Mouse (Mus musculus): ENCODE measurements around the gene Adss. TPM values are rescaled to one million over a fixed set of nuclear protein-coding genes. Genes with fewer than 3 reads are reported as not detected.

Adss gene
- polyA plus RNA-seq, 1 experiment from 2014 or later: 23.3 TPM

DNA sequence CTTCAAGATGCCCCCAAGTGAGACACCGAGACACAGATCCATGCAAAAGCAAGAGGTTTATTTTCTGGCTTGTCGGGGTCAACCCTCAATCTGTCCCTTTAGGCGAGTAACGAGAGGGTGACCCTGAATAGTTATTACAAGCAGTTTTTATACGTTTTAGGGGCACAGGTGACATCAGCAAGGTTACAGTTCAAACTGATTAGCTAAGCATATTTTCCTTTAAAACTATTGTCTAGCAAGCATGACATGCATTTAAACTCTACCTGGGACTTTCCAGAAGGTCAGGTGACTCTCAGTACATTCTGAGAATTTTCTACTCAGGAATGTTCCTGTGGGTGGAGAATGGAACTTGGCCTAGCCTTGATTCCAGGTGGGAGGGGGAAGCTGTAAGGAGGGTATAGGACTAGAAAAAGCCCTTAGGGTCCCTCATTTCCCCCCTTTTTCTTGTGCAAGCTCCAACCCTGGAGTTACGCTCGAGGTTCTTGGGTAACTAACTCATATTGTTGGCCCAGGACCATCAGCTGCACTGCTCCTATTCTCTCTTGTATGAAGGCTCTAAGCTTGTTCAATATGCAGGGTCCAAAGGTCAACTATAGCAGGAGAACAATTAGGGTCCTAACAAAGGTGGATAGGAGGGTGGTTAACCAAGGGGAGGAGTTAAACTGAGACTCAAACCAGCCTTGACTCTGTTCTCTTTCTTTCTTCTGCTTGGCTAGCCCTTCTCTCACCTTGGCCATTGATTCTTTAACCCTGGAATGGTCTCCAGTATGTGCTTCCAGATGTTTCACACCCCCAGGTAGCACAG is 51.6 kb downstream of the Adss start:
- ATAC-seq (ENCODE audit: insufficient number of reproducible peaks, insufficient read depth, low FRiP score, low read depth): no peak
- 80% methylated on average over 7 of the region's 7 CpGs for WGBS
- Histone ChIP-seq H3K9ac (ENCODE audit: low read length) (no peak overlapping the region), H3K27ac (replicated peaks in 1 of 2; ENCODE audit: control insufficient read depth in 1 of 2, insufficient read depth in 1 of 2, low read depth in 2 of 2, low read length in 2 of 2) (no peak overlapping the region), H3K9me3 (ENCODE audit: control insufficient read depth, low read length) (peaks cover 9% of the 10 kb centered on the region), H3K4me1 (ENCODE audit: control insufficient read depth in 2 of 2, insufficient read depth in 2 of 2, low read length in 2 of 2) (no peaks in the 10 kb centered on the region), H3K4me3 (ENCODE audit: control insufficient read depth in 1 of 2, insufficient read depth in 1 of 2, low read depth in 1 of 2, low read length in 2 of 2) (no peak overlapping the region), H3K4me2 (ENCODE audit: low read length) (no peak overlapping the region), H3K36me3 (ENCODE audit: control insufficient read depth, insufficient read depth, low read length) (no peaks in the 10 kb centered on the region), H3K27me3 (ENCODE audit: control insufficient read depth, insufficient read depth, low read length) (no peaks in the 10 kb centered on the region)

DNA sequence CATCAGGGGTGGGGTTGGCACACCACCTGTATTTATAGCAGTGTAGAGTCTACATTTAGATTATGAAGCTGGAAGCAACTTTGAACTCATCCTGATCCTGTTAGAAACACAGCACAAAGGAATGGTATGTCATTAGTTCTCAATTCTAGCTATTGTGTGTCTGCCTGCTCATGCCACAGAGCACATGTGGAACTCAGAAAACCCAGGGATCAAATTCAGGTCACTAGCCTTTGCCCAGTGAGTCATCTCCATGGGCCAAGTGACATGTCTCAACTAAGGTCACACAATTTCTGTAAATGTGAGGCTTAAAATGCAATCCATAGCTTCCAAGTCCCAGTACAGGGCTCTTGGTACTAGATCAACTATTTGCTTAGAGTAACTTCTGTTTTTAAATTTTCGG is 54.2 kb downstream of the Adss start:
- no peak overlapping the region for H3K9ac ChIP-seq (ENCODE audit: low read length)
- H3K4me2 ChIP-seq (ENCODE audit: low read length): no peak overlapping the region
- H3K36me3 ChIP-seq (ENCODE audit: control insufficient read depth, insufficient read depth, low read length): no peaks in the 10 kb centered on the region
- no peaks in the 10 kb centered on the region for H3K4me1 ChIP-seq (ENCODE audit: control insufficient read depth in 2 of 2, insufficient read depth in 2 of 2, low read length in 2 of 2)
- 73% methylated on average over 1 of the region's 1 CpGs for WGBS
- H3K27me3 ChIP-seq (ENCODE audit: control insufficient read depth, insufficient read depth, low read length): no peaks in the 10 kb centered on the region
- H3K27ac ChIP-seq (replicated peaks in 1 of 2; ENCODE audit: control insufficient read depth in 1 of 2, insufficient read depth in 1 of 2, low read depth in 2 of 2, low read length in 2 of 2): no peak overlapping the region
- no peaks in the 10 kb centered on the region for H3K9me3 ChIP-seq (ENCODE audit: control insufficient read depth, low read length)
- ATAC-seq (ENCODE audit: insufficient number of reproducible peaks, insufficient read depth, low FRiP score, low read depth): no peak
- no peak overlapping the region for H3K4me3 ChIP-seq (ENCODE audit: control insufficient read depth in 1 of 2, insufficient read depth in 1 of 2, low read depth in 1 of 2, low read length in 2 of 2)

DNA sequence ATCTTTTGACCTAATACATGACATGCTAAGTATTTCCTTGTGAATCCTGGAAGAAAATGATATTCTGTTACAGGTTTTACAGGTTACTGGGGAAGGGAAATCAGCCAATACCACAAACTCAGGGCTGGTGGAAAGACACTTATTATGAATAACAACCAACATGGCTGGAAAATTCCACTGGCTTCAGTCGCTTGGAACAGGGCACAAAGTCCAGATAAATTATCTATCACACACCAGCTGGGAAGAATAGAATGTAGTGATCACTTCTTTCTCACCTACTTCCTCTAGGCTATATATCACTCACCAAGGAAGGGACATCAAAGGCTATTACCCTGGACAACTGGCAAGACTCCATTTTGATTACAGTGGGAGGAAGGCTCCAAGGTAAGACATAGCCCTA is 55.6 kb downstream of the Adss start:
- no peak overlapping the region for H3K27ac ChIP-seq (replicated peaks in 1 of 2; ENCODE audit: control insufficient read depth in 1 of 2, insufficient read depth in 1 of 2, low read depth in 2 of 2, low read length in 2 of 2)
- H3K36me3 ChIP-seq (ENCODE audit: control insufficient read depth, insufficient read depth, low read length): no peaks in the 10 kb centered on the region
- no peaks in the 10 kb centered on the region for H3K9me3 ChIP-seq (ENCODE audit: control insufficient read depth, low read length)
- H3K9ac ChIP-seq (ENCODE audit: low read length): no peak overlapping the region
- WGBS: 42% methylated on average over 1 of the region's 1 CpGs
- no peaks in the 10 kb centered on the region for H3K27me3 ChIP-seq (ENCODE audit: control insufficient read depth, insufficient read depth, low read length)
- no peak overlapping the region for H3K4me2 ChIP-seq (ENCODE audit: low read length)
- H3K4me3 ChIP-seq (ENCODE audit: control insufficient read depth in 1 of 2, insufficient read depth in 1 of 2, low read depth in 1 of 2, low read length in 2 of 2): no peak overlapping the region
- H3K4me1 ChIP-seq (ENCODE audit: control insufficient read depth in 2 of 2, insufficient read depth in 2 of 2, low read length in 2 of 2): no peaks in the 10 kb centered on the region
- no peak for ATAC-seq (ENCODE audit: insufficient number of reproducible peaks, insufficient read depth, low FRiP score, low read depth)

DNA sequence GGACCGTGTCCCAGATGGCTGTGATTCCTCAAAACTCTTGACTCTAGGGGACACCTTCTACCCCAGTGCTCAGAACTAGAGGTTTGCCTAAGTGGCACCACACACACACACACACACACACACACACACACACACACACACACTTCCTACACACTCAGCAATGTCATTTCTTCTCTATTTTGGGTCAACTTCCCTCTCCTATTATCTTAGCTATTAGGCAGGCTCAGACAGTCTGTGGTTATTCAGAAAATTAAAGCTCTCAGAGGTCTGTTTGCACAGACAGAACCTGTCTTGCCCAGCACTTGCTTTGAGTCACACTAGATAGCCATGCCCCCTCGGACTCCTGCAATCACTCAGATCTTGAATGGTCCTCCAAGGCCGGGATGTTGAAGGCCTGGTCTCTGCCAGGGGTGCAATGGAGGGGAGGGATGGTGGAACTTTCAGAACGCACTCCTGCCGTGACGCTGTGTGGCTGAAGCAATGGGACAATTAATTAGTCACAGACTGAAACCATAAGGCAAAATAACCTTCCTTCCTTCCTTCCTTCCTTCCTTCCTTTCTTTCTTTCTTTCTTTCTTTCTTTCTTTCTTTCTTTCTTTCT is 58.7 kb downstream of the Adss start:
- Histone ChIP-seq H3K4me3 (ENCODE audit: control insufficient read depth in 1 of 2, insufficient read depth in 1 of 2, low read depth in 1 of 2, low read length in 2 of 2) (no peak overlapping the region), H3K36me3 (ENCODE audit: control insufficient read depth, insufficient read depth, low read length) (no peaks in the 10 kb centered on the region), H3K9ac (ENCODE audit: low read length) (no peak overlapping the region), H3K27me3 (ENCODE audit: control insufficient read depth, insufficient read depth, low read length) (no peaks in the 10 kb centered on the region), H3K4me1 (ENCODE audit: control insufficient read depth in 2 of 2, insufficient read depth in 2 of 2, low read length in 2 of 2) (no peaks in the 10 kb centered on the region), H3K27ac (replicated peaks in 1 of 2; ENCODE audit: control insufficient read depth in 1 of 2, insufficient read depth in 1 of 2, low read depth in 2 of 2, low read length in 2 of 2) (no peak overlapping the region), H3K9me3 (ENCODE audit: control insufficient read depth, low read length) (no peaks in the 10 kb centered on the region), H3K4me2 (ENCODE audit: low read length) (no peak overlapping the region)
- no peak for ATAC-seq (ENCODE audit: insufficient number of reproducible peaks, insufficient read depth, low FRiP score, low read depth)
- WGBS: 55% methylated on average over 6 of the region's 6 CpGs

DNA sequence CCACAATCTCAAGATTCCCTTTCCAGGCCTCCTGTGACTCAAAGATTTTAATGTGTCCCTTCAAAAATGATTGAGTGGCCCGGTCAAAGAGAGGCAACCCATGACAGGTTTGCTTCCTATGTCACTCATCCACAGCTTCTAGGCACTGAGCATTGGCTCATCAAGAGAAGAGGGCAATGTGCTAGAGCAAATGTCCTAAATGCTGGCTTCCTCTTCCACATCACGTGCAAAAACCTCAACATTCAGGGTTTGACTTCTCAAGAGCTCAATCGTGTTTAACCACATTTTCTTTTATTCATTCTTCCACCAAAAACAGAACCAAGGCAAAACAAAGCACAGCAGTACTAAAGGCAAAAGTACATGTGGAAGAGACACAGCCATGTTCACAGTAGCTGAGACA is 64.3 kb downstream of the Adss start:
- ATAC-seq (ENCODE audit: insufficient number of reproducible peaks, insufficient read depth, low FRiP score, low read depth): no peak
- H3K36me3 ChIP-seq (ENCODE audit: control insufficient read depth, insufficient read depth, low read length): no peaks in the 10 kb centered on the region
- H3K27ac ChIP-seq (replicated peaks in 1 of 2; ENCODE audit: control insufficient read depth in 1 of 2, insufficient read depth in 1 of 2, low read depth in 2 of 2, low read length in 2 of 2): no peak overlapping the region
- H3K27me3 ChIP-seq (ENCODE audit: control insufficient read depth, insufficient read depth, low read length): no peaks in the 10 kb centered on the region
- H3K9ac ChIP-seq (ENCODE audit: low read length): no peak overlapping the region
- WGBS: 81% methylated on average over 3 of the region's 3 CpGs
- peaks cover 7% of the 10 kb centered on the region for H3K9me3 ChIP-seq (ENCODE audit: control insufficient read depth, low read length)
- H3K4me1 ChIP-seq (ENCODE audit: control insufficient read depth in 2 of 2, insufficient read depth in 2 of 2, low read length in 2 of 2): no peaks in the 10 kb centered on the region
- no peak overlapping the region for H3K4me3 ChIP-seq (ENCODE audit: control insufficient read depth in 1 of 2, insufficient read depth in 1 of 2, low read depth in 1 of 2, low read length in 2 of 2)
- H3K4me2 ChIP-seq (ENCODE audit: low read length): no peak overlapping the region

DNA sequence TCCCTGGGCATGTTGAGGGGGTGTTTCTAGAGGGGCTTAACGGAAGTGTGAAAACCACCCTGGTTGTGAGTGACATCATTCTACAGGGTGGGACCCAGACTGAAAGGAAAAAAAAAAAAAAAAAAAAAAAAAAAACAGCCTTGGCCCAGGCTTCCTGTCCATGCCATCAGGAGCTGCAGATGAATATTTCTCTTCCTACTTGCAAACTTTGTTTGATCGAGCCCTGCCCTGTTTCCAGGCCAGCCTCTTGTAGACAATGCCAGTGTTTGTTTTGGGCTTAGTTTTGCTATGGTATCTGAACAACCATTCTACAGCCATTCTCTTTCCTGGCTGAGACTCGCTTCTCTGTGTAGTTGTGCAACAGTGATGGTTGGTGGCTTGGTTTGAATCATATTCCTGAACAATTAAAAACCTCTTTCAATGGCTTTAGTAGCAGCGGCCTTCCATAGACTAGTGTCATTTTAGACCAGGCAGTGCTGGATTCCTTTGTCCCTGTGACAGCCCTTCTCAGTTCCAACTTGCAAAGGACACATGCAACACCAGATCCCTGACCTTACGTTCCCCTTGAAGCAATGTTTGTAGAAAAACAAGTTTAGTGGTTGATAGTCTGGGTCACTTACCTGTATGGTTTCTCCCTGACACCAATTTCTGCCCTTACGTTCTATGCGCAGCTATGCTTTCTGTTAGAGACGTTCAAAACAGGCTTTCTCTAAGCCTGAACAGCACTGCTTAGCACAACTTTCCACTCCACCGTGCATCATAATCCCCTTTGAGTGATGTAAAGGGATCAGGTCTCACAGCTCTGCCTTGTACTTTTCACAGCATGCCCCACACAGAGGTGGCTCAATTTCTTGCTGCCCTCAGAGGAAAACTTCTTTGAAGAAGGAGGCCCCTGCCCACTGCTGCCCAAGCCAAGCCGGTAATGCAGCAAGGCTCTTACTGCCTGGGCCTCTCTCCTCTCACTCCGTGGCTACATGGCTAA is 67.0 kb downstream of the Adss start, which contains the start of gene 1700016C15Rik:
TSS of gene 1700016C15Rik (plus strand) at position 772 of the 982 bp plus-strand sequence.
- Histone ChIP-seq H3K4me3 (ENCODE audit: control insufficient read depth in 1 of 2, insufficient read depth in 1 of 2, low read depth in 1 of 2, low read length in 2 of 2) (no peak within 1 kb of the TSS), H3K9me3 (ENCODE audit: control insufficient read depth, low read length) (peaks cover 7% of the 10 kb centered on the region), H3K9ac (ENCODE audit: low read length) (no peak within 1 kb of the TSS), H3K27me3 (ENCODE audit: control insufficient read depth, insufficient read depth, low read length) (no peaks in the 10 kb centered on the region), H3K4me2 (ENCODE audit: low read length) (no peak within 1 kb of the TSS), H3K27ac (replicated peaks in 1 of 2; ENCODE audit: control insufficient read depth in 1 of 2, insufficient read depth in 1 of 2, low read depth in 2 of 2, low read length in 2 of 2) (no peak within 1 kb of the TSS; a peak in 1 of 4 replicates), H3K4me1 (ENCODE audit: control insufficient read depth in 2 of 2, insufficient read depth in 2 of 2, low read length in 2 of 2) (no peaks in the 10 kb centered on the region), H3K36me3 (ENCODE audit: control insufficient read depth, insufficient read depth, low read length) (no peaks in the 10 kb centered on the region)
- 68% methylated on average over 11 of the region's 11 CpGs for whole genome bisulfite sequencing
- no peak for ATAC-seq (ENCODE audit: insufficient number of reproducible peaks, insufficient read depth, low FRiP score, low read depth)

DNA sequence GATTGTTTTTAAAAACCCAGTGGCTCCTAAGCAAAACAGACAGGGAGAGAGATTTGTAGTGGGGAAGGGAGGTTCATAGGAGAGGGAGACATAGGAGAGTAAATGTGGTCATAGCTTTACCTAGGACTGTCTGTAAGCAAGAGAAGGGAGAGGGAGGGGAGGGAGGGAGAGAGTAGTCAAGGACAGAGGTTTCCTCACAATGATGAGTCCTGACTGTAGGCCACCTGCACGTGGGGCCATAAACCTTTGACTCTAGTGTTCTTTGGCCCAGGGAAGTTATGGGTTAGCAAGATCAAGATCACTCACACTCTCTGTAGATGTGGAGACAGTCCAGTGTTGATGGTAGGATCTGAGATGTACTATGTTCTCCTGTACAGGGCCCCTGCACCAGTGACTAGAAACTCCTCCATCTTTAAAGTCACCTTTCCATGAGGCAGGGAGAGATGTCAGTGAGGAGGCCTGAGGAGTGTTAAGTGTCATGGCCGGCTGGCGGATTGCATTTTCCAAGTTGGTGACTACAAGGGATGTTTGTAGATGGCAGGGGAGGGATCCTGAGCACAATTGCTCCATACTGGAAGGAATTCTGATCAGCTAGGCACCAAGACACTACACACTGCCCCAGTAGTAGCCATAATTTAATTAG is 68.3 kb downstream of the Adss start:
- 78% methylated on average over 3 of the region's 3 CpGs for WGBS

More for the DNA sequence above, 68.3 kb downstream of the Adss start:
- peaks cover 7% of the 10 kb centered on the region for H3K9me3 ChIP-seq (ENCODE audit: control insufficient read depth, low read length)
- no peaks in the 10 kb centered on the region for H3K36me3 ChIP-seq (ENCODE audit: control insufficient read depth, insufficient read depth, low read length)
- no peak overlapping the region for H3K4me3 ChIP-seq (ENCODE audit: control insufficient read depth in 1 of 2, insufficient read depth in 1 of 2, low read depth in 1 of 2, low read length in 2 of 2)
- H3K4me2 ChIP-seq (ENCODE audit: low read length): no peak overlapping the region
- H3K9ac ChIP-seq (ENCODE audit: low read length): no peak overlapping the region
- H3K4me1 ChIP-seq (ENCODE audit: control insufficient read depth in 2 of 2, insufficient read depth in 2 of 2, low read length in 2 of 2): no peaks in the 10 kb centered on the region
- H3K27ac ChIP-seq (replicated peaks in 1 of 2; ENCODE audit: control insufficient read depth in 1 of 2, insufficient read depth in 1 of 2, low read depth in 2 of 2, low read length in 2 of 2): no peak overlapping the region
- ATAC-seq (ENCODE audit: insufficient number of reproducible peaks, insufficient read depth, low FRiP score, low read depth): no peak
- H3K27me3 ChIP-seq (ENCODE audit: control insufficient read depth, insufficient read depth, low read length): no peaks in the 10 kb centered on the region
